Mouse (Mus musculus) B cell, adult 2 months (primary cell): Measurements from ENCODE around the gene Noc4l.
A peak's percentile ranks its signal among the peaks of the same experiment; 100 is the strongest.

Experiments used
- DNase-seq, 2 experiments: peaks; one replicate each; pipeline ENCODE4 v3.0.0; 2022

The Noc4l gene

DNA sequence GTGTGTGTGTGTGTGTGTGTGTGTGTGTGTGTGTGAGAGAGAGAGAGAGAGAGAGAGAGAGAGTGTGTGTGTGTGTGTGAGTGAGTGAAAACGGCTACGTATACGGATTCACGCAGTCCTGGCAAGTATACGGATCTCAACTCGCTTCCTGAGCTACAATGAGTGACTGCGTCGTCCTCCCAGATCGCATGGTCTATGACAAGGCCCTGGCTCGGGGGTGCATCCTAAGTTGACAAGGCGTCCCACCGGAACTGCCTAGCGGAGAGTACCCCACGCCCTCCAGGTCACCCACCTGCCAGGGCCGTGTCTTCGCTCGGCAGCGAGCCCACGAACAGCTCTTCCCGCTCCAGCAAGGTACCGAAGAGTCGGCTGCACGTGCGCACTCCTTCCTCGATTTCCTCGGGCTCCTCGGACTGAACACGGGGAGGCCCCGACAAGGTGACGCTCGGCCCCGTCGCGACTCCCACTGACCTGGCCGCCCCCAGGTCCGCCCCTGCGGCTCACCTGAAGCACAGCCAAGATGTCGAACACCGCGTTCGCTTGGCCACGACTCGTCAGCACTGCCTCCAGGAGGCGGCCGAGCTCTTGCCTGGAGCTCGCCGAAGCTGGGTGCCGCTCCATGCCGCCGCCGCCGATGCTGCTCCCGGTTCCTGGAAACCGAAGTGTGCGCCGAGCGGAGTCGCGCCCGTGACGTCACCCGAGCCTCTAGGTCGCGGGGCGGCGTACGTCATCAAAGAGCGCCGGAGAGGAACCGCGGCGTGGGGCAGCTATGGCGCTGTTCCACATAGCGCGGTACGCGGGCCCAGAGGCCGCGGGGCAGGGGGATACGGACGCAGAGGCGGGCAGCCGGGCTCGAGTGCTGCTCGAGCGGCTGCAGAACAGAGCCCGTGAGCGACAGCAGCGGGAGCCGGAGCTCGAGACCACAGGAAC, at the start of gene Noc4l, which contains the start of gene Ddx51:
Noc4l (minus strand) TSS at position 699 of the 930 bp plus-strand sequence.
Ddx51 (plus strand) TSS at position 733 of the 930 bp plus-strand sequence.
- peak; percentile 96 to 98 for DNase-seq

DNA sequence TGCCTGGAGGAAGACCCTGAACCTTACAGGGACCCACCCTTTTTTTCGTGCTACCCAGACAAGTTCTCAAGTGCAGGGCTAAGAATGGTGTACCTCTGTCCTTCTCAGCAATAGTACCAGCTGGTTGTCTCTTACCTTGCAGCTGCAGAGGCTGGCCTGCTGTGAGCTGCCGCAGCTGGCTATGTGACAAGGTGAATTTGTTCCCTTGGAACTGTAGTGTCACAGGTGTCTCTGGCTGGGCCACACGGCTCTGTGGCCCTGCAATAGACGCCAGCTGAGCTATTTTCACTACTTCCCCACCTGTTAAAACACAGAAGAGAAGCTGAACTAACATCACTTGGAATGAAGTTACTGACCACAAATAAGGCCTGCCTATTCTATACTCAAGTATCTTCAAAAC, 45.4 kb upstream of the Noc4l start:
- no peak for DNase-seq

DNA sequence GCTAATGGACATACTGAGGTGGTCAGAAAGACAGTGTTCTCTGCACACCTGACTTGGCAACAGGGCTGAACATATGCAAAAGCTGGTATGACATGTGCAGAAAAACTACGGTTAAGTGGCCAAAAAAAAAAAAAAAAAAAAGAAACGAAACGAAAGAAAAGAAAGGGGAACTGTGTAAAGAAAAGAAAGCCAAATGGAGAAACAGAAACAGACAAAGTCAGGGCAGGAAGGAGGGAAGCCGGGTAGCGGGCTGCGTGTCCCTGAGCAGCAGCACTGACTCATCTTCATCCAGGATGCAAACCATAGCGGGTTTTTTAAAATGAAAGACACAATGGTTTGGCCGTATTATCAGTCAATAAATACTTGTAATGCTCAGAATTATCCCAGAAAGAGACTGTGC, 28.8 kb upstream of the Noc4l start:
- DNase-seq: peak; percentile 33 to 49

DNA sequence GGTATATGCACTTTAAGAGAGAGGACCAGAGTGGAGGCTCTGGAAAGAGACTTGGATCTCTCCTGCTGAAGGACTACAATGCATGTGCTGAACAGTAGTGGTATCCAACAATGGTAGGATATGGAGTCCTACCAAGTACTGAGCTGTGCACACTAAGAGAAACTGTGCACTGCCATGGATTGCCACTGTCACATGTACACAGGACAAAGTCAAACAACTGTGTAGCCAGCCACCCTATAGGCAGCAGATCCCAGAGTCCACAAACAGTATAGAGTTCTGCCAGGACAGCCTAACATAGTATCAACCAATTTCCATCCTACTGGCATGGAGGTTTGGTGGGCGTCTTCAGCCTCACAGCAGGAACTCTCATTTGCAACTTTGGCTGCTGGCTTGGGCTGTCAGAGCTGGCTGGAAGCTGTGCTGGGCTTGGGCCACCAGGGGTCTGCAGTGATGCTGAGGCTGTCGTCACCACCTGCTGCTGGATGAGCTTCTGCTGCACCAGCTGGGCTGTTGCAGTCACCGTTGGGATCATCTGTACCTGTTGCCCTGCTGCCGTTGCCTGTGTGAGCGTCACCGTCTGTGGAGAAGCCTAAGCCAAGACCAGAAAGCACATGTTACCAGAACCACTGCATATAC, 12.4 kb upstream of the Noc4l start:
- no peak for DNase-seq

DNA sequence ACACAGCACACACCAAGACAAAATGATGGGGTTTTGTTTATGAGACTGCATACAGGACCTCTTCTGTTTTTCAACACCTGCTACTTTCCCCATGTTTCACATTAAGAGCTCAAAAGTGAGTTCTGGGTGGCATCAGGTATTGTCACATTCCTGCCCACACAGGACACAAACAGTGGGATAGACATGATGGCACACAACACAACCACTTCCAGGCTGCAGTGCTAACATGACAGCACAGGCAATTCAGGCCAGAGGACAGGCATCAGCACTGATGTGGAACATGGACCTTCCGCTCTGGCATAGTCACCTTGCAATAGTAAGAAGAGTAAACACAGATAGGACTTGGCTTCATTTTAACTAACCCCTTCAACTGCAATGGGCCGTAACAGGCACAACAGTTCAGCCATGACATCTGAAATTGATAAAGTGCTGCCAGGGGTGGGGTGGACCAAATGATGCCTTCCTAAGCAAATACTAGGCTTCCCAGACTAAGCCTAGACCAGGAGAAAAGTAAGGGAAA, 11.6 kb upstream of the Noc4l start:
- DNase-seq: no peak

DNA sequence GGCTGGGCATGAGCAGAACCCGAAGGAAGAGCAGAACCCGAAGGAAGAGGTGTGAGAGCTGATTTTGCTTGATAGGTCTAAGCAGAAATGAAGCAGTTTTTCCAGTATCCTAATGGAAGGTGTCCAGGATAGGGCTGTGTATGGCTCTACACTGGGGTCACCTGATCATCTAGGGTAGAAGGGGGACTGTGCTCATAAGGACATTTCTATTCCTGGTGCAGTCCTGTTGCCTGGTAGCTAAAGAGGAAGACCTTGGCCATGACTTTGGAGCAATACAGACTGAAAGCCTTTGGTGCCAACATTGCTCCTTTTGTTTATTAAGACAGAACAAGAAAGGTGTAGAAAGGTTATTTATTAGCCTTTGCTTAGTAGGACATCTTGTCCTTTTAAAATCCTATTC, 10.8 kb upstream of the Noc4l start:
- no peak for DNase-seq

DNA sequence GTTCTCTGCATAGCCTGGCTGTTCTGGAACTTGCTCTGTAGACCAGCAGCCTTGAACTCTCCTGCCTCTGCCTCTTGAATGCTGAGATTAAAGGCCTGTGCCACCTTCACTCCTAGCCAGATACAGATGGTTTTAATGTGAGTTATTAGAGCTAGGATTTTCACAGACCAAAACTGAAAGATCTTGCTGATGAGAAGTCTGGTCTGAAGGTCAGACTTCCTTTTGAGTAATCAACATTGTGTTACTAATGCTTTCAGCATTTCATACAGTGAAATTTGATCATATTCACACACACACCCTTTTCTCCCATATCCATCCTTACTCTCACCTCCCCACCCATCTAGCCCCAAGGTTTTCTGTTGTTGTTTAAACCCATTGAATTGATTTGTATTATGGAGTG, 6.5 kb upstream of the Noc4l start:
- DNase-seq: no peak

DNA sequence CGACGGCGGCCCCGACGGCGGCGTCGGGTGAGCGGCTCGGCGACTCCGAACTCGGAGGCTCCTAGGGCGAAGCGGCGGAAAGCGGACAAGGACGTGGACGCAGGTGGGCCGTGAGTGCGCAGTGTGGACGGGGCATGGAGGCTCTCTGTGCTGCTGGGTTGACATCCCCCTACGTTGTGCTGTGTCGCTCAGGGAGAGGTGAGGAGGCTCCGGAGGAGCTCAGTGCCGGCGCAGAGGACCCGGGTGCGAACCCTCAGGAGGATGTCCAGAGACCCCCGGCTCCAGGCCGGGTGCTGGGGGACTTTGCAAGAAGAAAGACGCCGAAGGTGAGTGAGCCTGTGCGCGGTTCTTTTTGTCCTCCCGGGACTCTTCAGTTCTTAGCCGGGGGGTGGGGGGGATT, 469 bp upstream of the Noc4l start:
- no peak for DNase-seq

DNA sequence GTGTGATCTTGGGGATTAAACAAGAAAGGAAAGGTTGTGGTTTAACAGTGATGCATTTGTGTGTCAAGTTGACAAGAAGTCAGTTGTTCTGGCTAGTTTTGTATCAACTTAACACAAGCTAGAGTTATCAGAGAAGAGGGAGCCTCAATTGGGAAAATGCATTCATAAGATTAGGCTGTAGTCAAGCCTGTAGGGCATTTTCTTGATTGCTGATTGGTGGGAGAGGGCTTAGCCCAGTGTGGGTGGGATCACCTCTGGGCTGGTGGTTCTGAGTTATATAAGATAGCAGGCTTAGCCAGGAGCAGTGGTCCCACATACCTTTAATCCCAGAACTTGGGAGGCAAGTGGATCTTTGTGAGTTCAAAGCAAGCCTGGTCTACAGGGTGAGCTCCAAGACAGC, 6.8 kb downstream of the Noc4l start:
- DNase-seq: no peak

DNA sequence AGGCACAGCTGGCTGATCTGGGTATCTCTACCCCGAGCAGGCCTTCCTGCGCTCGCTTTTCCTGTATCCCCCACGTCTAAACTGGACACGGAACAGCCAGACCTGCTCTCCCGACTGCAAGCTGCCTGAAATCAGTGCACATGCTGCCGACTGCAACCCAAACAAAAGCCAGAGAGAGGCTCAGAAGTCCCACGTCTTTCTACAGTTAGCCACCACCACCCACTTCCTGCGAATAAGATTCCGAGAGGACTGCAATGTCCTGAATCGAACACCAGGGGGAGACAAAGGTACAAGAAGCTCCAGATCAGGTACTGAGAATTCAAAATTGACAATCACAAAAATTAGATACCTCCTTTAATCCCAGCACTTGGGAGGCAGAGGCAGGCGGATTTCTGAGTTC, 13.8 kb downstream of the Noc4l start:
- DNase-seq: peak; percentile 80 to 84

DNA sequence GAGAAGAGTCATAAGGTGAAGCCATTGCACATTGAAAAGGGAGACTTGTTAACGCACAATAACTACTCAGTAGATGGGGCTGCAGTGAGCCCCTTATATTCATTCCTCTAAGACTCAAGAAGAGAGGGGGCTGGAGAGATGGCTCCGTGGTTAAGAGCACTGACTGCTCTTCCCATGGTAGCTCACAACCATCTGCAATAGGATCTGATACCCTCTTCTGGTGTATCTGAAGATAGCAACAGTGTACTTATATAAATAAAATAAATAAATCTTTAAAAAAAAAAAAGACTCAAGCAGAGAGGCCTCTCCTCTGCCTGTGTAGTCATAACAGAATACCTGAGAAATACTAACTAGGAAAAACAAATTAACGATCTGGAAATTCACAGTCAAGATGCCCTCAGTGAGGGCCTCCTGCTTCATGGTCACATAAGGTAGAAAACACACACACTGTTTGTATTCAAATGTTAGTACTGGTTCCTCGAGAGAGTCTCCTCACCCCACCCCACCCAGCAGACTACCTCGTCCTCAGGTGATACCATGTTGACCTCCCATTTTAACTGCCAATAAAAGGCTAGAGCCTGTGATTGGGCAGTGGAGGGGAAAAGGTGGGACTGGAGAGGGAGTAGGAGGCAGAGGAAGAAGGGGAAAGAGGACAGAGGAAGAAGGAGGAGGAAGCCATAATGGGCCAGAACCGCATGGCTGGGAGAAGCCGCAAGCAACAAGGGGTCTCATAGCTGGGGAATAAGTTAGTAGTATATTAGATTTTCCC, 14.7 kb downstream of the Noc4l start:
- DNase-seq: no peak

DNA sequence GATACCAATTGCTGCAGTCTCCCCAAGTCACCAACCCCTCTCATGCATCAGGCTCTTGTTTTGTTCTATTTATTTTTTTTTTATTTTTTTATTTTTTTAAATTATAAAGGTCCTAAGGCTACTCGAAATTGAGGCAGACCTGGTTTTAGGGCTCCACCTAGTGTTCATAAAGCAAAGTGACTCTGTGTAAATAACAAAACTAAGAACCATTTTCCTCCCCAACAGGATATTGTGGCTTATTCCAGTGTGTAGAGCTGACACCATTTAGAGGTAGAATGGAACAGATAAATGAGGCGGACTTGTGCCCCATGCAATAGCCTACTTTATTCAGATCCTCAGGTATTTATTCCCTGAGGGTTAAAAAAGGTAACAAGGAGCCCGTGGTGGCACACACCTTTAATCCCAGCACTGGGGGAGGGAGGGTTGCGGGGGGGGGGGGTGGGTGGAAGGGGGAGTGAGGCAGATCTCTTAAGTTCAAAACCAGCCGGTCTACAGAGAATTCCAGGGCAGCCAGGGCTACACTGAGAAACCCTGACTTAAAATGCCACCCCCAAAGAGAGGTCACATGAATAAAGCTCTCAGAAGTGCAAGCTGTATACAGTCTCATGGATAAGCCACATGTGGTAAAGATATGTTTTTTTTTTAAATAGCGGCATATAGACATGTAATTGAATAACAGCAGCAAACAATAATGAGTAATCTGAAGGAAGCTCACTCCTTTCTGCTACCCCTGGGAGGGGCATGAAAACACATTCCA, 17.1 kb downstream of the Noc4l start:
- DNase-seq: peak; percentile 21 to 39

DNA sequence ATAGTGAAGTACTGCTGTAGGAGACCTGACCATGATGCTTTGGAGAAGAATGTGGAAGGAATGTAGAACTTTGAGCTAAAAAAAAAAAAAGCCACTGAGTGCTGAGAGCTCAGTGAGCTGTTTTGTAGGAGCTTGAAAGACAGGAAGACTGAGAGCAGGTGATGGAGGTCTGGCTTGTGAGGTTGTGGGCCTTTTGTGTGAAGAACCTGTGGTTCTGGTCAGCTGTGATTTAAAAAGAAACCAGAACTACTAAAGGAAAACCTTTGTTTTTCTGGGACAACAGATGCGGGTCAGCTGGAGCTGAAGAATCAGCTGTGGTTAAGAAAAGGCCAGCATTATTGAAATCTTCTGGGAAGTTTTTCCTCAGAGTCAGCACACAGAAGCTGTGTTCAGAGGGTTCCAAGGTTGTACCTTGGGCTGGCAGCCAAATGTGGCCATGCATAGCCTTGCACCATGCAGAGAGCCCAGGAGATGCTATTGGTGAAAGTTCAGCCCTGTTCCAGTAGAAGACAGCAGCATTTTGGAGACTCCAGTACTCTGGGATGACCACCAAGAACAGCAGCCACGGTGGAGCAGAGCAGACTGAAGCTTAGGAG, 23.6 kb downstream of the Noc4l start:
- no peak for DNase-seq

DNA sequence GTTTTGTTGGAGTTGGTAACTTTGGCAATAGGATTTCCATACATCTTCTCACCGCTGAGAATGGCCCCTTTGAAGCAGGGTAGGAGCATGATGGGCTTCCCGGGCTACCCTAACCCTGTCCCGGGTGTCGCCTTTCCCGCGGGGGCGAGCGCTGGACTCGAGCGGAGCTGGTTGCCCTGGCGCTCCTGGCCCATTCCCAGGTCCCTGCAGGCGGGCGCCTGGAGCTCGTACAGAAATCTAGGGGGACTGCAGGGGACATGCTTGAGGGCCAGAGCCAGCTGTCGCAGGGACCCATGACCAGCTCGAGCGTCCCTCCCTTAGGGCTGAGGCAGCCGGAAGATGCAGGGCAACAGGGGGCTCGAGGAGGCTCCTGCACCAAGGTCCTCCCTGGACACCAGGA, 25.1 kb downstream of the Noc4l start:
- DNase-seq: no peak

DNA sequence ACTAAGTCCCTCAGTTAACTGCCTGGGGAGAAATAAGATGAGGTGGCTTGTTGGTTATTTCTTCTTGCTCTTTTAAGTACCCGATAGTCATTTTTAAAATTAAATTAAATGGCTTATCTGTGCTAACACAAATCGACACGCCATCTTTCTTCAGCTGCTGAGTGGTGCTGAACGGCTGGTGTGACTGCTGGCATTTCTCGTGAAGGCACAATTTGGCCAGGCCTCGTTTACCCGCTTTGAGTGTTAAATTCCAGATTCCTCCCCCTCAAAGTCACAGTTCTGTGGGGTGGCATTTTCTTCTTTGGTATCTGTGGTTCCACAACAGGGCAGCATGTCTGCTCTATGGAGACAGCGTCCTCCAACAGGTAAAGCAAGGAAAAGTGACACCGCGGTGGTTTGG, 25.9 kb downstream of the Noc4l start:
- no peak for DNase-seq

DNA sequence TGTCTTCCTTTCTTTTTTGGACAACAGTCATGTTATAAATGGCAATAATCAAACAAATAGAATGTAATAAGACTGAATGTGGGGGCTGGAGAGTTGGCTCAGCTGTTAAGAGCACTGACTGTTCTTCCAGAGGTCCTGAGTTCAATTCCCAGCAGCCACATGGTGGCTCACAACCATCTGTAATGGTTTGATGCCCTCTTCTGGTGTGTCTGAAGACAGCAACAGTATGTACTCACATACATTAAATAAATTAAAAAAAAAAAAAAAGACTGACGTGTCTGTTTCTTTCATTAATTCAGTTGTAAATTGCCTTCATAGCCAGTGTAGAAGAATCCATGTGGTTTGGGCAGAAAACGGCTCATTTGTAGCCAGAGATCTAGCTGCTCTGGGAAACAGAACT, 28.9 kb downstream of the Noc4l start:
- no peak for DNase-seq

DNA sequence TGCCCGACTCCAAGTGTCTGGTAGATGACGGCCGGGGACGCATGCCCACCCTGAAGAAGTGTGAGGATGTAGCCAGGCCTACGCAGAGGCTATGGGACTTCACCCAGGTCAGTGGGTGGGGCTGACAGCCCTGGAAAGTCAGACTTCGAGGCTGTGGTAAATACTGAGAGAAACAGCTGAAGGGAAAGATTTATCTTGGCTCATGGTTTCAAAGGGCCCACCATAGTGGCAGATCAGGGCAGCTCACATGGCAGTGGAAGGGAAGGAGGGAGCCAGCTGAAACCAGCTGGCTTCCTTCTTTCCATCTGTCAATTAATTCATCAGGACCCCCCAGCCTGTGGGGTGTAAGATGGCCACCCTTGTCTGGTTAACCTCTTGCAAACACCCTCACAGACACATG, 34.0 kb downstream of the Noc4l start:
- DNase-seq: no peak

DNA sequence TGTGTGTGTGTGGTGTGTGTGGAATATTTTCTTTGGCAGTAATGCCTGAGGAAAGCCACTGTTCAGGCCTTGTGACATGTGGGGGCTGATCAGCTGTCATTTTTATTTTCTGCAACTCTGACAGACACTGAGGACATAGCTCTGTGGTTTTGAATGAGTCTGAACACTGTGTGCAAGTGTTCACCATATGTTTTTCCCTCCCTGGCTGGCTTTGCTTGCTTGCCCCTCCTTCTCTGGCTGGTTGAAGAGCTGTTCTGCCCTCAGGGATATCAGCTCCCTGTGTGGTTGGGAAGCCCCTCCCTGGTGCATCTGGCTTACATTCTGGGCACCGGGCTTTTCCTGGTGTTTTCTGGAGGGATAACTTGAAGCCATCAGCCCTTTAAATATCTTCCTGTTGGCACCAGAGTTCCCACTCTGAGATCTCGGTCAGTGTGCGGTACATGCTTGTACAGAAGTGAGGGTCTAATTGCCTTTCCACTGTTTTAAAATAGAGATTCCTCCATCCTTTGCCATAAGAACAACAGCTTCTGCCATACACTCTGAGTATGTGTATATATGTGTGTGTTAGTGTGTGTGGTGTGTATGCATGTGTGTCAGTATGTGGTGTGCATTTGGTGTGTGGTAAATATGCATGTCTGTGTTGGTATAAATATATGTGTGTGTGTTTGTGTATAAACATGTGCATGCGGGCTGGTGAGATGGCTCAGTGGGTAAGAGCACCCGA, 41.6 kb downstream of the Noc4l start:
- no peak for DNase-seq

DNA sequence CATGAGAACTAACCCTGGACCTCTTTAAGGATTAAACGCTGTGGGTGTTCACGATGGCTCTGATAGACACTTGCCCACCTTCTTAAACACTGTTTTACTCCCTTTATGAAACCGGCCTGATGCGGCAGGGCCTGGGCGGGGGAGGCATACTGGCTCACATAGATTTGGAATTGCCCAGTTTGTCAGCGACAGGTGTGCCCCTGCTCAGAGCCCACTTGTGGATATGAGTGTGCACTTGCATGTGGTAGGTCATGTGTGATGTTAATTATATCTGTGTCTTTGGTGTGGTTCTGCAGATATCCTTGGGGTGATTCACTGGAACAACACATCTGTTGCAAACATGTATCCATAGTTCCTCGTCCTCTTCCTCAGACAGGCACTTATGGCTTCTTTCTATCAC, 42.7 kb downstream of the Noc4l start:
- DNase-seq: no peak

DNA sequence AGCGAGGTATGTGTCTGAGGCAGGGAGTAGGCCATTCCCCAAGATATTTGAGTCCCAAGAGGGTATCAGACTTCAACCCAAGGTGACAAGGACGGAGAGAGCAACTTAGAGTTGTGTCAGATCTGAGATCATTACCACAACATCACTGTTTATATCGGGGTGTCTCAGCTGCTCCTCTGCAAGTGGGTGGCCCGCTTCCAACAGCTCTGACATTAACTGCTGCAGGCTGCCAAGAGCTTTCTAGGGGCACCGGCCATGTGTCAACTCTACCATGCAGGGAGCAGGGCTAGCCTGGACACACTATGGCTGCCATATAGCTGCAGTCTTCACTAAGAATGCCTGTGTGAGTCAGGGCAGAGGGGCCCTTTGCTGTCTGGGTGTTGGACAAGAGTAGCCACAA, 43.3 kb downstream of the Noc4l start:
- DNase-seq: no peak

DNA sequence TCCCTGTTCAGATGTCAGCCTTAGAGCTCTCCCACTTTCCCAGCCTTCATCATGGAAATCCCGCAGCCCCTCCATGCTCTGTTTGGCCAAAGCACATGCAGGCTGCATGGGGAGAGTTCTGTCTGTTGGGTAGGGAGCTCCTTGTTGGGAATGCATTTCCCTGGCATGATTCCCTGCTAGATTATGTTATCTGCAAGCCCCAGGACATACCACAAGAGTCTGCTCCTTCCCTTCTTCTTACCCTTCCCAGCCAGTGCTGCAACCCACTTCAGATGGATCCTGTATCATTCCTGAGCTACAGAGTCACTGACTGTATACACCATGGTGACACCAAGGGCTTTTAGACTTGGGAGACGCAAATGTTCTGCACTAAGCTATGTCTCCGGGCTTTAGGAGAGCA, 43.8 kb downstream of the Noc4l start:
- no peak for DNase-seq
